Mouse (Mus musculus) liver, embryonic 14.5 days (tissue): ENCODE data around the gene Sestd1. TPM values are rescaled to one million over a fixed set of nuclear protein-coding genes. Genes with fewer than 3 reads are reported as not detected.

Experiments used
- ATAC-seq: fragments of 200-750 bp; cut with Nextera tagmentation; 2 replicates; pipeline ENCODE4 v1.8.0; 2017; ENCODE audit warnings: moderate number of reproducible peaks, mild to moderate bottlenecking, moderate library complexity; ENCODE audit not compliant: insufficient read depth
- DNase-seq, 3 experiments: peaks; one replicate each; pipeline ENCODE4 v3.0.0-alpha.2; 2012 to 2013; ENCODE audit warnings: low read depth in 3 of 3, low spot score in 3 of 3
- H3K27ac ChIP-seq: fragments of 300-500 bp; sonication (generic); 2 replicates; pipeline ENCODE4 v1.5.1; 2014; ENCODE audit warnings: moderate library complexity, mild to moderate bottlenecking, control low read depth, inconsistent platforms
- H3K27me3 ChIP-seq: fragments of 300-500 bp; sonication (generic); 2 replicates; pipeline ENCODE4 v1.6.1; 2014; ENCODE audit warnings: mild to moderate bottlenecking, low read length, moderate library complexity; ENCODE audit not compliant: control insufficient read depth, insufficient read depth
- H3K36me3 ChIP-seq: fragments of 300-500 bp; sonication (generic); replicated peaks from 2 replicates; pipeline ENCODE4 v1.6.1; 2014; ENCODE audit warnings: low read depth; ENCODE audit not compliant: control insufficient read depth, insufficient read depth
- H3K4me1 ChIP-seq, 2 experiments: fragments of 200-500 bp in 1 of 2; fragments of 300-500 bp in 1 of 2; sonication (generic) in 1 of 2; replicated peaks; 2 replicates each; pipeline ENCODE4 v1.6.1; 2012 to 2014; ENCODE audit warnings: antibody characterized with exemption in 1 of 2, inconsistent platforms in 1 of 2, low read length in 1 of 2; ENCODE audit not compliant: control insufficient read depth in 2 of 2, insufficient read depth in 2 of 2
- H3K4me2 ChIP-seq: fragments of 300-500 bp; sonication (generic); 2 replicates; pipeline ENCODE4 v1.6.1; 2014; ENCODE audit warnings: low read depth, mild to moderate bottlenecking, control low read depth, moderate library complexity
- H3K4me3 ChIP-seq, 2 experiments: fragments of 200-500 bp in 1 of 2; fragments of 300-500 bp in 1 of 2; sonication (generic) in 1 of 2; 2 replicates each; pipeline ENCODE4 v1.5.1; 2012 to 2014; ENCODE audit warnings: low read depth in 2 of 2, low read length in 2 of 2, mild to moderate bottlenecking in 2 of 2, control low read depth in 1 of 2, inconsistent platforms in 1 of 2, moderate library complexity in 1 of 2; ENCODE audit not compliant: insufficient read depth in 1 of 2
- H3K9ac ChIP-seq: fragments of 300-500 bp; sonication (generic); replicated peaks from 2 replicates; pipeline ENCODE4 v1.6.1; 2014; ENCODE audit warnings: mild to moderate bottlenecking, control low read depth, moderate library complexity
- H3K9me3 ChIP-seq: fragments of 300-500 bp; sonication (generic); 2 replicates; pipeline ENCODE4 v1.6.1; 2016; ENCODE audit warnings: low read length, mixed read lengths; ENCODE audit not compliant: control insufficient read depth
- CTCF ChIP-seq: IDR thresholded peaks from 2 replicates; pipeline ENCODE4 v1.5.1; 2016; ENCODE audit warnings: antibody characterized with exemption, low read depth, control low read depth
- EP300 ChIP-seq: IDR thresholded peaks from 2 replicates; pipeline ENCODE4 v1.6.1; 2016; ENCODE audit warnings: antibody characterized with exemption, low read depth
- WGBS: fragments of 180-500 bp; shearing (Covaris S2); extraction: QIAGEN DNeasy Blood & Tissue Kit; methylation state at CpG from one replicate; pipeline ENCODE4 v1.1.7; 2014; ENCODE audit not compliant: insufficient replicate concordance; 5-methylcytosine and 5-hydroxymethylcytosine counted together
- polyA plus RNA-seq, 2 experiments: library from polyadenylated mRNA; depleted of rRNA in 1 of 2; stranded (reverse) in 1 of 2; unstranded in 1 of 2; fragments of >200 nt; fragmentation: Nextera tagmentation in 1 of 2; extraction: Ambion mirVana in 1 of 2; gene quantifications; 2 replicates each; pipeline versions ENCODE4 v1.2.1 to v1.2.3; 2012 to 2014

Sestd1 gene
- polyA plus RNA-seq, 2 experiments: 0.46 to 0.48 TPM

GRCm38 (mm10) chr2:77245806-77246205, 34.6 kb downstream of the Sestd1 start:
- H3K27ac ChIP-seq: no peak overlapping the region
- no peaks in the 10 kb centered on the region for H3K9me3 ChIP-seq
- H3K27me3 ChIP-seq: no peaks in the 10 kb centered on the region
- H3K4me1 ChIP-seq: no peaks in the 10 kb centered on the region
- H3K36me3 ChIP-seq: no peaks in the 10 kb centered on the region
- H3K4me2 ChIP-seq: no peak overlapping the region
- H3K9ac ChIP-seq: no peak overlapping the region
- ATAC-seq (no peak), DNase-seq (no peak)
- TF ChIP-seq EP300 (no peak), CTCF (no peak)
- whole genome bisulfite sequencing: 69% methylated on average over 3 of the region's 3 CpGs
- H3K4me3 ChIP-seq: no peak overlapping the region

- 69% methylated on average over 6 of the region's 6 CpGs for WGBS
- Histone ChIP-seq H3K4me3 (no peak overlapping the region), H3K9me3 (no peaks in the 10 kb centered on the region), H3K36me3 (no peaks in the 10 kb centered on the region), H3K4me2 (no peak overlapping the region), H3K9ac (no peak overlapping the region), H3K27ac (no peak overlapping the region), H3K27me3 (no peaks in the 10 kb centered on the region), H3K4me1 (no peaks in the 10 kb centered on the region)
- DNase-seq (no peak), ATAC-seq (no peak)
- TF ChIP-seq EP300 (no peak), CTCF (no peak)
Measured at GRCm38 (mm10) chr2:77242248-77242647, 38.1 kb downstream of the Sestd1 start.

GRCm38 (mm10) chr2:77238607-77239006, 41.8 kb downstream of the Sestd1 start:
- no peak overlapping the region for H3K9ac ChIP-seq
- H3K4me2 ChIP-seq: no peak overlapping the region
- H3K36me3 ChIP-seq: no peaks in the 10 kb centered on the region
- H3K9me3 ChIP-seq: no peaks in the 10 kb centered on the region
- ATAC-seq: no peak
- TF ChIP-seq CTCF (no peak), EP300 (no peak)
- WGBS: 67% methylated on average over 3 of the region's 3 CpGs
- no peaks in the 10 kb centered on the region for H3K4me1 ChIP-seq
- no peaks in the 10 kb centered on the region for H3K27me3 ChIP-seq
- H3K4me3 ChIP-seq: no peak overlapping the region
- DNase-seq: no peak
- H3K27ac ChIP-seq: no peak overlapping the region

GRCm38 (mm10) chr2:77238046-77238445, 42.3 kb downstream of the Sestd1 start:
- no peaks in the 10 kb centered on the region for H3K9me3 ChIP-seq
- 31% methylated on average over 3 of the region's 3 CpGs for WGBS
- H3K4me1 ChIP-seq: no peaks in the 10 kb centered on the region
- no peaks in the 10 kb centered on the region for H3K27me3 ChIP-seq
- no peak for DNase-seq
- H3K36me3 ChIP-seq: no peaks in the 10 kb centered on the region
- no peak overlapping the region for H3K4me3 ChIP-seq
- TF ChIP-seq CTCF: no peak
- no peak for TF ChIP-seq EP300
- no peak overlapping the region for H3K9ac ChIP-seq
- no peak overlapping the region for H3K4me2 ChIP-seq
- no peak for ATAC-seq
- H3K27ac ChIP-seq: no peak overlapping the region

DNA sequence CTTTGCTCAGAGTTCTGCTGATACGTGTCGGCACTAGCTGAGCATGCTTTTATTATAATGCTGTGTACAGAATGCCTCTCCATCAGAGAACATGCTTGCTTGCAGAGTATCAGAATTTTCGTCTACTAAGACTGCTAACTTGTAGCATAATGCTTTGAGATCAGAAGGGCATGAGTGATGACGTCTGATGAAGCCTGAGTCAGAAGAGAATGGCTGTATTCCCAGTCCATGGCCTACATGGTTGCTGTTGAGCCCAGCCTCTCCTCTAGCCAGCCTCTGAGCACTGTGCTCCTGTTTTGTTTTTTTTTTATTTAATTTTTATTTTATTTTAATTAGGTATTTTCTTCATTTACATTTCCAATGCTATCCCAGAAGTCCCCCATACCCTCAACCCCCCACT, 43.5 kb downstream of the Sestd1 start:
- 58% methylated on average over 4 of the region's 4 CpGs for WGBS
- no peak for TF ChIP-seq CTCF
- no peak for TF ChIP-seq EP300
- no peak for DNase-seq

More for the DNA sequence above, 43.5 kb downstream of the Sestd1 start:
- H3K27ac ChIP-seq: no peak overlapping the region
- no peaks in the 10 kb centered on the region for H3K36me3 ChIP-seq
- H3K27me3 ChIP-seq: no peaks in the 10 kb centered on the region
- no peaks in the 10 kb centered on the region for H3K4me1 ChIP-seq
- no peak overlapping the region for H3K4me2 ChIP-seq
- no peaks in the 10 kb centered on the region for H3K9me3 ChIP-seq
- H3K9ac ChIP-seq: no peak overlapping the region
- ATAC-seq: no peak
- H3K4me3 ChIP-seq: no peak overlapping the region
